Comparison of ENCODE assay signal across 8 mouse cellular contexts in the genomic region with DNA sequence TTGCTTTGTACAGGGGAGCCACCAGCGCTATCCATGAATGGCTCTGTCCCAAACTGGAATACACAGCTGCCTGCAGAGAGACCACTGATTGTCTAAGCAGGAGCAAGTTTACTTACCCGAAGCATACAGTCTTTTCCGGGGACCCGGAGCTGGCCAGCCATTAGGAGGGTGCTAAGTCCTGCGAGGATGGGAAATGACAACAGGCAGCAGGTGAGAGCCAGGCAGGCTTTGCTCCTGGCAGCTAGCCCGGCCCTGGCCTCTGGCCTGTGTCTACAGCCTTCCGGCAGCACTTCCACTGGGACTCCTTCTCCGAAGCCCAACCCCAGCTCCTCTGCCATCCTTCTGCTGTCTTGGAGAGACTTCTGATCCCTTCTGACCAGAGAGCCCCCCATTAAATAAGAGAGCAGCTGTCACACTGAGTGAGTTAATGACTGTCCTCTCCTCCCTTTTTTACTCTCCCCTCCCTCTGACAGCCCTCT. TPM values are rescaled to one million over a fixed set of nuclear protein-coding genes. Genes with fewer than 3 reads are reported as not detected.
A peak's percentile ranks its signal among the peaks of the same experiment; 100 is the strongest.
DNase-seq lines count a peak whose midpoint lies in the region; ATAC-seq and TF ChIP-seq lines count a peak whose summit lies in the region.

TSS of gene Tnfsf15 (minus strand) at position 421 of the 479 bp plus-strand sequence.

- H3K36me3 ChIP-seq in intestine, embryonic 14.5 days (ENCODE audit: control insufficient read depth, insufficient read depth, low read length) = no peaks in the 10 kb centered on the region
- no peaks in the 10 kb centered on the region for H3K36me3 ChIP-seq in liver, embryonic 16.5 days (ENCODE audit: control insufficient read depth, insufficient read depth)
- no peaks in the 10 kb centered on the region for H3K36me3 ChIP-seq in stomach, postnatal 0 days (ENCODE audit: control insufficient read depth, insufficient read depth, low read length)

- H3K4me1 ChIP-seq in intestine, embryonic 14.5 days (replicated peaks; ENCODE audit: control insufficient read depth, insufficient read depth, low read length) = peaks cover 29% of the 10 kb centered on the region
- H3K4me1 ChIP-seq in liver, embryonic 16.5 days (ENCODE audit: control insufficient read depth, low read depth, low read length) = no peaks in the 10 kb centered on the region; the same call in 1 of the 2 replicates
- peaks cover 3% of the 10 kb centered on the region; the same call in 1 of the 2 replicates for H3K4me1 ChIP-seq in stomach, postnatal 0 days (replicated peaks; ENCODE audit: control insufficient read depth, insufficient read depth)

- H3K27ac ChIP-seq in intestine, embryonic 14.5 days (ENCODE audit: low read depth) = no peak within 1 kb of the TSS
- H3K27ac ChIP-seq in liver, embryonic 16.5 days (ENCODE audit: low read length) = no peak within 1 kb of the TSS
- no peak within 1 kb of the TSS; the same call in 1 of the 2 replicates for H3K27ac ChIP-seq in stomach, postnatal 0 days (replicated peaks)

- ATAC-seq in intestine, embryonic 14.5 days (replicated peaks; ENCODE audit: low FRiP score, low TSS enrichment, low read depth) = 0 out of 2 replicates have a peak, but pooled peaks have one; percentile 20
- ATAC-seq in liver, embryonic 16.5 days (ENCODE audit: low read depth) = peak; percentile 80
- peak; percentile 28 for ATAC-seq in stomach, postnatal 0 days (ENCODE audit: low FRiP score, low TSS enrichment)

- peak within 1 kb of the TSS; percentile 11 for H3K4me2 ChIP-seq in intestine, embryonic 14.5 days (ENCODE audit: low read length)
- 0 out of 2 replicates have a peak within 1 kb of the TSS, but pooled peaks have one; percentile 20 for H3K4me2 ChIP-seq in liver, embryonic 16.5 days (ENCODE audit: low read depth, low read length)
- H3K4me2 ChIP-seq in stomach, postnatal 0 days (replicated peaks; ENCODE audit: low read depth) = peak within 1 kb of the TSS; percentile 46

- no peak within 1 kb of the TSS for H3K4me3 ChIP-seq in intestine, embryonic 14.5 days (ENCODE audit: low read depth, low read length)
- H3K4me3 ChIP-seq in liver, embryonic 16.5 days (ENCODE audit: low read depth, low read length) = no peak within 1 kb of the TSS; the same call in 1 of the 2 replicates
- H3K4me3 ChIP-seq in stomach, postnatal 0 days (ENCODE audit: low read depth, low read length) = 0 out of 2 replicates have a peak within 1 kb of the TSS, but pooled peaks have one; percentile 4

- no peaks in the 10 kb centered on the region for H3K27me3 ChIP-seq in intestine, embryonic 14.5 days (replicated peaks; ENCODE audit: control insufficient read depth, insufficient read depth, low read length)
- no peaks in the 10 kb centered on the region for H3K27me3 ChIP-seq in liver, embryonic 16.5 days (ENCODE audit: control insufficient read depth, insufficient read depth, low read depth, low read length)
- no peaks in the 10 kb centered on the region for H3K27me3 ChIP-seq in stomach, postnatal 0 days (ENCODE audit: control insufficient read depth, insufficient read depth, low read length)

- H3K9me3 ChIP-seq in intestine, embryonic 14.5 days (ENCODE audit: control insufficient read depth, low read length) = no peaks in the 10 kb centered on the region
- no peaks in the 10 kb centered on the region for H3K9me3 ChIP-seq in liver, embryonic 16.5 days (replicated peaks; ENCODE audit: control insufficient read depth, low read length)
- H3K9me3 ChIP-seq in stomach, postnatal 0 days (ENCODE audit: control insufficient read depth, low read length) = no peaks in the 10 kb centered on the region

- TF ChIP-seq EP300 in stomach, postnatal 0 days (optimal IDR thresholded peaks at IDR 0.05) = no peak

- peak; percentile 35 for DNase-seq in right cerebral cortex, postnatal 10 days (ENCODE audit: low spot score in 2 of 2)
- DNase-seq in right cerebral cortex, postnatal 25 days = no peak
- DNase-seq in gastrocnemius, adult 18-20 months (ENCODE audit: low spot score) = peak; percentile 52
- peak; percentile 59 for DNase-seq in intestine, embryonic 14.5 days (ENCODE audit: low spot score)
- DNase-seq in stomach, postnatal 0 days (ENCODE audit: low spot score) = peak; percentile 72
- DNase-seq in left cerebral cortex, adult 8-10 months (ENCODE audit: low spot score in 2 of 2) = no peak
- DNase-seq in frontal cortex, postnatal 14 days (ENCODE audit: low spot score in 2 of 2) = no peak

- TF ChIP-seq CTCF in stomach, postnatal 0 days (IDR thresholded peaks at IDR 0.05; ENCODE audit: low read depth) = no peak

- no peak within 1 kb of the TSS for H3K9ac ChIP-seq in intestine, embryonic 14.5 days (ENCODE audit: low read length)
- H3K9ac ChIP-seq in liver, embryonic 16.5 days (ENCODE audit: low read depth, low read length) = no peak within 1 kb of the TSS
- H3K9ac ChIP-seq in stomach, postnatal 0 days (ENCODE audit: low read length) = no peak within 1 kb of the TSS

- 30% methylated on average over 7 of the region's 8 CpGs for WGBS in intestine, embryonic 14.5 days
- WGBS in liver, embryonic 16.5 days (ENCODE audit: insufficient replicate concordance) = 43% methylated on average over 8 of the region's 8 CpGs
- WGBS in stomach, postnatal 0 days = 10% methylated on average over 8 of the region's 8 CpGs

RNA-seq across cellular contexts. Expression of gene Tnfsf15, which starts in this region (rescaled TPM):
- total RNA-seq in gastrocnemius, adult 18-20 months (2021) = not detected
- 0.17 and 0.27 TPM in 2 replicates for polyA plus RNA-seq in intestine, embryonic 14.5 days (2014; fragmentation: Nextera tagmentation; extraction: Ambion mirVana)
- polyA plus RNA-seq in liver, embryonic 16.5 days (2015; fragmentation: Nextera tagmentation; extraction: Ambion mirVana) = 0.11 and 0.20 TPM in 2 replicates
- polyA plus RNA-seq in stomach, postnatal 0 days (2015; fragmentation: Nextera tagmentation; extraction: Ambion mirVana) = 0.04 and 0.18 TPM in 2 replicates
- under 1 TPM in 1 of 4 experiments, not detected in 3; 0.25 TPM for total RNA-seq in left cerebral cortex, adult 8-10 months (2022)

Comparison
In these comparisons a context has a peak if more than half of its experiments do, and no peak if none do; other contexts are left out.
1. DNase-seq: peak in right cerebral cortex, postnatal 10 days (2 of 2); none in right cerebral cortex, postnatal 25 days (single experiment), left cerebral cortex, adult 8-10 months (0 of 2) and frontal cortex, postnatal 14 days (0 of 2).
2. Peak in DNase-seq in gastrocnemius, adult 18-20 months; RNA of the gene not detected or under 1 TPM.
3. Peak in DNase-seq, ATAC-seq and H3K4me2 ChIP-seq in intestine, embryonic 14.5 days; RNA of the gene not detected or under 1 TPM.
4. Peak in ATAC-seq and H3K4me2 ChIP-seq in liver, embryonic 16.5 days; RNA of the gene not detected or under 1 TPM.
5. Peak in DNase-seq, ATAC-seq, H3K4me3 ChIP-seq and H3K4me2 ChIP-seq in stomach, postnatal 0 days; RNA of the gene not detected or under 1 TPM.
6. ATAC-seq: peak in every context shown above with its lines; median percentile 80 in liver, embryonic 16.5 days; 28 in stomach, postnatal 0 days; 20 in intestine, embryonic 14.5 days.
7. Peak in every context shown above with its lines, with median percentiles within 50 percentile points of each other: H3K4me2 ChIP-seq.